Mouse (Mus musculus) C2C12 (cell line): Measurements from ENCODE around the gene Bcr.

Experiments used
- CTCF ChIP-seq: IDR thresholded peaks from one replicate; pipeline ENCODE4 v1.5.1; 2011; ENCODE audit not compliant: control insufficient read depth, insufficient read depth, insufficient read length
- MYOG ChIP-seq: IDR thresholded peaks from one replicate; pipeline ENCODE4 v1.6.1; 2011; ENCODE audit not compliant: control insufficient read depth, insufficient read length; ENCODE audit errors: extremely low read depth
- USF1 ChIP-seq: IDR thresholded peaks from one replicate; pipeline ENCODE4 v1.6.1; 2011; ENCODE audit warnings: low read depth, mild to moderate bottlenecking, control low read depth, moderate library complexity

DNA sequence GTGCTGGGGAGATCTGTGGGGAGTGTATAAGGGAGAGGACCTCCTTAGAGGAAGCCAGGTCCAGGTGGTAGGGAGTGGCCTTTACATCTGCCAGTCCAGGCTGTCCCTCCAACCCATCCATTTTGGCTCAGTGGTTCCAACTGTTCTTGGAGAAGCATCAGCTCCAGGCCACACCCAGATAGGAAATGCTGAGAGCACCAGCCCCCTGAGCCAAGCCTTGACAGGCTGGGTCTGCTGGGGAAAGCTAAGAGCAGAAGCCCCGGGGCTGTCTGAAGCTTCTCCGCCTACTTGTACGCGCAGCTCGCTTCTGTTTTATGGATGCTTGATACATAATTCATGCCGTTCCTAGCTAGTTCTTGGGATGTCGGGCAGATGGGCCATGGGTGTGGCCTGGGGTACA, 39.9 kb downstream of the Bcr start:
- TF ChIP-seq CTCF (no peak), USF1 (no peak), MYOG (no peak)
